Mouse (Mus musculus) skeletal muscle tissue, adult 2 months (tissue): ENCODE measurements around the gene Ptprd.

ENCODE experiments used
- DNase-seq: peaks from one replicate; pipeline ENCODE4 v3.0.0-alpha.2; 2012; ENCODE audit warnings: low read depth, low spot score

Gene Ptprd

GRCm38 (mm10) chr4:76652971-76653370 is 1558.8 kb downstream of the Ptprd start:
- DNase-seq = no peak

GRCm38 (mm10) chr4:76621740-76622139 is 1590.0 kb downstream of the Ptprd start:
- DNase-seq = peak; percentile 1

- DNase-seq = no peak
Measured at GRCm38 (mm10) chr4:76616614-76617013, 1595.1 kb downstream of the Ptprd start.

GRCm38 (mm10) chr4:76608246-76608645 is 1603.5 kb downstream of the Ptprd start:
- no peak for DNase-seq

- no peak for DNase-seq
Measured at GRCm38 (mm10) chr4:76606808-76607207, 1605.0 kb downstream of the Ptprd start.

GRCm38 (mm10) chr4:76590722-76591121 is 1621.0 kb downstream of the Ptprd start:
- DNase-seq = no peak

GRCm38 (mm10) chr4:76583025-76583424 is 1628.7 kb downstream of the Ptprd start:
- DNase-seq = no peak

GRCm38 (mm10) chr4:76566006-76566405 is 1645.8 kb downstream of the Ptprd start:
- DNase-seq = peak; percentile 7

- no peak for DNase-seq
Measured at GRCm38 (mm10) chr4:76541769-76542168, 1670.0 kb downstream of the Ptprd start.

- DNase-seq = peak; percentile 1
Measured at GRCm38 (mm10) chr4:76532926-76533325, 1678.8 kb downstream of the Ptprd start.

GRCm38 (mm10) chr4:76525281-76525680 is 1686.5 kb downstream of the Ptprd start:
- no peak for DNase-seq

- DNase-seq = no peak
Measured at GRCm38 (mm10) chr4:76503279-76503601, 1708.5 kb downstream of the Ptprd start.

- DNase-seq = no peak
Measured at GRCm38 (mm10) chr4:76502575-76503278, 1709.0 kb downstream of the Ptprd start.

- peak; percentile 2 for DNase-seq
Measured at GRCm38 (mm10) chr4:76485848-76486247, 1725.9 kb downstream of the Ptprd start.

GRCm38 (mm10) chr4:76468366-76469100 is 1743.2 kb downstream of the Ptprd start:
- DNase-seq = no peak

- no peak for DNase-seq
Measured at GRCm38 (mm10) chr4:76464682-76465081, 1747.1 kb downstream of the Ptprd start.

- DNase-seq = no peak
Measured at GRCm38 (mm10) chr4:76461336-76461735, 1750.4 kb downstream of the Ptprd start.

- no peak for DNase-seq
Measured at GRCm38 (mm10) chr4:76460556-76460955, 1751.2 kb downstream of the Ptprd start.

GRCm38 (mm10) chr4:76459621-76460020 is 1752.1 kb downstream of the Ptprd start:
- DNase-seq = no peak

- DNase-seq = no peak
Measured at GRCm38 (mm10) chr4:76452286-76452685, 1759.5 kb downstream of the Ptprd start.

- no peak for DNase-seq
Measured at GRCm38 (mm10) chr4:76451019-76451552, 1760.7 kb downstream of the Ptprd start.

- DNase-seq = no peak
Measured at GRCm38 (mm10) chr4:76450351-76451018, 1761.3 kb downstream of the Ptprd start.
